Mouse (Mus musculus): ENCODE measurements around the gene Kat8.

DNA sequence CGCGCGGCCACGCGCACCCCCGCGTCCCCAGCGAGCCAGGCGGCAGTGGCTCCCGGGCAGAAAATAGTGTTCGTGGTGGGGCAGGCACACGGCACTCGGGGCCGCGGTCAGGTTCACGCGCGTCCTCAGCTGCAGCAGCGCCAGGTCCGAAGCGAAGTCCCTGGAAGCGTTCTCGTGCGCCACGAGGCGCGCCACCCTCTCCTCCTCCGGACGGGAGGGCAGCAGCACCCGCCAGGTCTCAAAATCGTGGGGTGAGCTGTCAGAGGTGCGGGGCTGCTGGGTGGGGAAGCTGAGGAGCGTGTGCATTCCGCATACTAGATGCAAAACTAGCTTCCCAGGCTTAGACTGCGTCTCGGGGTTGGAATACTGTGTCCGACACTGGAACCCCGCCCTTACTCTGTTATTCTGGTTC lies 23.4 kb downstream of the Kat8 start:
- no peak for TF ChIP-seq CTCF (IDR thresholded peaks at IDR 0.05; ENCODE audit: extremely low read depth, insufficient read depth, insufficient read length, insufficient replicate concordance)
- TF ChIP-seq POLR2A (IDR thresholded peaks at IDR 0.05; ENCODE audit: low read depth, low read length): no peak
